Mouse (Mus musculus): ENCODE measurements around the gene Lacc1.
"Not testable (repeated sequence)": the region's sequence is repeated elsewhere in the genome, so short reads cannot be mapped to it uniquely, and the experiment has no call there.

The Lacc1 gene

DNA sequence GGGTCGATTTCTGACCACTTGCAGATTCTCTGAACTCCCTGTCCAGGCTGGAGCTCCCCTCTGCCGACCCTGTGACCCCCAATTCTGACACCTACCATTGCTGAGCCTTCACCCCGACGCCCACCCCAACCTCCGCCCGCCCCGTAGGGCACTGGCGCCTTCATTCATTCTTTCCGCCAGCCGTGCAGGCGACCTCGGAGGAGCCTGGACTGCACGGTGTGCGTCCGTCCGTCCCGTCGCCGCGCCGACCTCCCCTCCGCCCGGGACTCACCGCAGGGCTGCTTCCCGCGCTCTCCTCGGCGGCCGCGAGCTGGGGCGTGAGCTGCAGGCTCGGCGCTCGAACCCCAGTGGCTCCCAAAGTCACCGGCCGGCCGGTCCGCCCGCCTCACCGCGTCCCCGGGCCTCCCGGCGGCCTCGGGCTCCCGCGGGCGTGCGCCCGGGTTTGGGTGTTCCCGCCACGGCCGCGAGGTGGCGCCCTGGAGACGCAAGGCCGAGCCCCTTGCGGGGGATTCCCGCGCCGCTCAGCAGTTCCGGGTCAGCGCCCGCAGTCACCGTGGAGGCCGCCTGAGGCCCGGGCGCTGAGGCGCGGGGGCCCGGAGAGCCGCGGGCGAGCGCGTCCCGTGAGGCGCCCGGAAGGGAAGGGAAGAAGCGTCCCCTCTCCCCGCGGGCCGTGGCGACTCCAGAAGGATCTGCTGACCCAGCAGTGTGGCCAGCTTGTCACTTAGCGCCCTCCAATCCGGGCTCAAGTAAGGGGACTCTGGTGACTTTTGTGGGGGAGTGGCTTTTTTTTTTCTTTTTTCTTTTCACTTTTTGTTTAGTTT, at the start of gene Lacc1, which contains the start of gene Ccdc122:
Gene Lacc1, minus strand, starts transcription at position 679 of the 821 bp plus-strand sequence.
Gene Ccdc122, plus strand, starts transcription at position 547 of the 821 bp plus-strand sequence.
- DNase-seq (ENCODE audit: low spot score): peak; percentile 84

DNA sequence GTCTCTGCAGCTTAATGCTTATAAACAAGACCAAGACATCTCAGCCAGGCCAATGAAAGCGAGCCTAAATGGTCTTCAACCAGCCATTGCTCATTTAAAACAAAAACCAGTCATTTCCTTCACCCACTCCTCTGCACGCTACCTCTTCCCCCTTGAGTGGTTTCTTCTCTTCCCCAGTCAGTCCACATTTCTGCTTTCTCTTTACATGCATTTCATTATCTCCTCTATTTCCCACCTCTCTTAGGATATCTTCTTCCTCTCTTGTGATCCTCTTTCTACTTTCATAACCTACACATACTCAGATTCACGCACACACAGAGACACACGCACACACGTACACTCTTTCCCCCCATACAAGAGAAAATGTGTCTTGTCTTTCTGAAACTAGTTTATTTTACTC, 44.5 kb upstream of the Lacc1 start:
- DNase-seq (ENCODE audit: low spot score): no peak

DNA sequence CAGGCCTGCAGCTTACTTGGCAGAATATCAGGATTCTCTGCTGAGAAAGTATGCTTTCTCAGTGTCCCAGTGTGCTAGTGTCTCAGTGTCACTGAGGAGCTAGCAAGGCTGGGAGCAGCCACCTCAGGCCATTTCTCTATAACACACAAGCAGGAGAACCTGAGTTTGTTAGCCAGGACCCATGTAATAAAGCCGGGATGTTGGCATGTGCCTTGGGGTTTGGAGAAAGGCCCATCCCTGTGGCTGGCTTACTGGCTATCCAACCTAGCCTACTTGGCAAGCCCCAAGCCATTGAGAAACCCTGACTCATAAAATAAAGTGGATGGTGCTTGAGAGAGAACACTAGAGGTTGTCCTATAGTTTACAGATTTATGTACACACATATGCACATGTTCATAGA, 32.7 kb upstream of the Lacc1 start:
- DNase-seq (ENCODE audit: low spot score): no peak

DNA sequence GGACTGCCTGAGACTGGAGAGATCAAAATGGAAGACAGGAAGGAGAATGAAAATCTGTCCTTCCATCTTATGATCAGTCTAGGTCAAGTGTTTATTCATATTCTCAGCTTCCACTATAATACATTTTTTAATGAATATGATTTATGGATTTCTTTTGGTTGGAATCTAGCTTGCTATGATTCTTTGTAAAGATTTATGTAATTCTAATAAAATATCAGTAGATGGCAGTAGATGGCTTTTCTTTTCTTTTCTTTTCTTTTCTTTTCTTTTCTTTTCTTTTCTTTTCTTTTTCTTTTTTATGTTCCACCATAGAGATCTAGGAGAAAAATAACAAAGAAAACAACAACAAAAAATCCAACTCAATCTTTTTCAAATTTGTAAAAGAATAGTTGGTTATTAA, 16.6 kb upstream of the Lacc1 start:
- no peak for DNase-seq (ENCODE audit: low spot score)

DNA sequence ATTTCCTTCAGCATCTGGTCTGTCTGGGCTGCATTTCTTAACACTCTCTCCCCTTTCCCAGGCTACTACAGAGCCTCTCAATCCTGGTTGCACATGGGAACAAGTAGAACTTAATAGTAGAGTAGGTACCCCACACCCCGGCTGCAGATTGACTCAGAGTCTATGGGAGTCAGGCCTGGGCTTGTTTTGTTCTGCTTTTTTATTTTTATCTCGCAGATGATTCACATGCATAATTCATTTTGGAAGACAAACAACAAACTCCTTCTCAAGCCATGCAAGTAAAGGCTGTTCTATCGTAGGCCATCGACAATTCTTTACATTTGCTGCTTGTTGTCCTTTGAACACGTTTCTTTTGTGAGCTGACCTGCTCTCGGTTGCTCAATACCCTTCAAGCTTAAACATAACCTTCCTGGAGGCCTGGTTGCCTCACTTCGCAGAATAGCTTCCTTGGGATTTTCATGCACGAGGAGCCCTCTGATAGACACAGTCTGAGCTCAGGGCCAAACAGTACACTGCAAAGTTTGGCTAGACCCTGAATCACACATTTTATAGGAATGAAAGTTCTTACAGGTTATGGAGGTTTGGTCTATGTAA, 1.2 kb upstream of the Lacc1 start:
- DNase-seq (ENCODE audit: low spot score): no peak

DNA sequence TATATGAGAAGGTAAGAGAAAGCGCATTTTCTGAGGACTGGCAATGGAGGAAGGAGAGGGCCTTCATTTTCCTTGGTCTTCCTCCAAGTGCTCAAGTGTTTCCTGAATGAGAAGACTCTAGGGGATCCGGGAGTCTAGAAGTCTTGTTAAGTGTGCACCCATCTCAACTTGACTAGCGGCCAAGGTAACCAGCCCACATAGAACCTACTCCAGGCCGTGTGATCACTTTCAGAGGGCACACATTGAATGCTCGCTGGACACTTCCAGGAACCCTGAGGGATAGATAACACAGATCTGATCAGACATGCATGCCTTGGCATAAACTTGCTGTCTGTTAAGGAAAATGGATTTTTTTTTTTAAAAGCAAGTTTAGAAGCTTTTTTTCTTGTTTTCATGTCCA, 626 bp upstream of the Lacc1 start:
- no peak for DNase-seq (ENCODE audit: low spot score)

DNA sequence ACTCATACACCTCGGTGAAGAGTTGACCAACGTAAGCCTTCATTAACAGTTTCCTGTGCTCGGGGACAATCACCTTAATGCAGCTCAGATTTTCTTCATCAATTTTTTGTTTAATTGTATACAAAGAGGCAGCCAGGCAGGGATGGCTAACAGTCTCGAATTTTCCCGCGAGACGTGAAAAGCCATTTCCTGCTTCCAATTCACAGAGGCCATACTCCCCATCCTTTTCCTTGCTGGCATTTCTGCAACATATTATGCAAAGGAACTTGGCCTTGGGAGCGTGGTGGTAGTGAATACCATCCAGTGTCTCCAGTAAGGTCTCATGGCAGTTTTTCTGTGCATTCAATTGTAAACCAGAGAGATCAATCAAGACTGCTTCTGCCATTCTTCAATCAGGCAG, 1.7 kb downstream of the Lacc1 start:
- no peak for DNase-seq (ENCODE audit: low spot score)

DNA sequence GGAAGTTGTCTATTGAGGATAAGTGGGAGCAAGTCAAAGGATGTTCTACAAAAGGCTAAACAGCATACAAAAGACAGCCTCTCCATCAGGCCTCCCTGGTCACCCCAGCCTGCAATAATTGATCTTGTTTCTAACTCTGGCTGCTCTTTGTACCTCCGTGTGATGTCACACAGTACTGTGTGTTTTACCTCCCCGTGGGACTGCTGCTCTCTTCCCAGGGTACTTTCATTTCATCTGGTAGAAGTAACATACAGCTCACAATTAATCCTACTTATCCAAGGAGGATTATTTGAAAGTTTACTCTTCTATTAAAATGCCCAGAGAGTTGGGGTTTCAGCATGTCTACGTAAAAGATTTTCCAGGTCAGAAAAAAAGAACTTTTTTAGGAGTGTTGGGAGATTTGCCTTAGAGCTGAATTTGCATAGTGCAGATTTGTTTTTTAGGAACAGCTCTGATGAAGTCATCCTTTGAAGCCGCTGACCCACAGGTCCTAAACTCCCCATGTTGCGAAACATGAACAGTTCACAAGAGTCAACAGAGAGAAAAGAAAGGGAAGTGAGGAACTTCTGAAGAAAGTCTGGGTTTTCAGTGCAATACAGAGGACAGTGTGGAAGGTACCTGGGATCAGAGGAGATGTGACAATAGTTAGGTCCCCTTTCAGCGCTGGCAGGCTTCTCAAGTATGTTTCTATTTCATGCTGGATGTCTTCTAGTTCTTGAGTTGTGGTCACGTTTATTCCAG, 2.4 kb downstream of the Lacc1 start:
- DNase-seq (ENCODE audit: low spot score): no peak

DNA sequence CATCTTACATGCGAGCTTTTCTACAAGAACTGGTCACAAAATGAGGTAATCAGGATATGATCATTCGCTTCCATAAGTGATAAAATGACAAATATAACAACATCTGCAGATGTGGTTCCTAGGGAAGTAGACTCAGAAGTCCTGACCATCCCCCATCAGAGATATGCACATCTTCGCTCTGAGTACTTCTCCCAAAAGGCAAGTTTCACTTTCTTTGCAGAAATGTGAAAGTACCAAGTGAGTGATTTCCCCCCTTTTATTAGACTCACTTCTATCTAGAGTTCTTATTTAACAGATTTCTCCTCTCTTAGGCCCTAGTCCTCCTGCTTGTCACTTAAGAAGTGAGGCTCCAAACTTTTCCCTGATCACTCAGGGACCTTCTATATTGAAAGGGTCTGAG, 3.3 kb downstream of the Lacc1 start:
- no peak for DNase-seq (ENCODE audit: low spot score)

DNA sequence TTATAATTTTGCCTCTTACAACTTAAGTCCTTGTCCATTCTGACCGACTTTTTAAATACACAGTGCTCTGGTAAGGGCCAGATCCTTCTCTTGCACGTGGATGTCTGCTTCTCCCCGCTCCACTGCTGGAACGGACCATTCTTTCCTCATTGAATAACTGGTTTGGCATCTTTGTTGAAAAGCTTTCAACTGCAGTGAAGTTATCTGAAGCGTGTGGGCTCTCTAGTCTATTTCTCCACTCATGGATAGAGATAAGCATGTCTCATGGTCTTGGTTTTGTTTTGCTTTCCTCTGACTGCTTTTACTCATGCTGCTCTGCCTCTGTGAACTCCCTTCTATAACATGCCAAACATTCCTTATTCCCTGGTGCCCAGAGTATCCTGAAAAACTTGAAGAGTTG, 4.3 kb downstream of the Lacc1 start:
- DNase-seq (ENCODE audit: low spot score): no peak

DNA sequence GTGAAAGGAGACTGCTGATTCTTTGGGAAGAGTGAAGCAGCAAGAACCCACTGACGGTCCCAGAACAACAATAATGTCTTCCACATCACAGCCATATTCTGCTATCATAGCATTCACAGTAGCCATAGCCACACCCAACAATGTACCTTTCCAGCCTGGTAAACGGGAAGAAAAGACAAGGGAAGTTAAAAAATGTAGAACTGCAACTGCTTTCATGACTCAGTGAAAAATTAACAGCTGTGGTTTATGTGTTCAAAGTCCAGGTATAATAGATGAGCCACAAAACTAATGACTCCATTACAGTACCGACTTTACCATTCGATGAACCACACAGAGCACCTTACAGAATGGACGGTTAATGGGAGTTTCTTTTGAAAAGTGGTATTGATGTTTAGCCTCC, 5.9 kb downstream of the Lacc1 start:
- DNase-seq (ENCODE audit: low spot score): no peak

DNA sequence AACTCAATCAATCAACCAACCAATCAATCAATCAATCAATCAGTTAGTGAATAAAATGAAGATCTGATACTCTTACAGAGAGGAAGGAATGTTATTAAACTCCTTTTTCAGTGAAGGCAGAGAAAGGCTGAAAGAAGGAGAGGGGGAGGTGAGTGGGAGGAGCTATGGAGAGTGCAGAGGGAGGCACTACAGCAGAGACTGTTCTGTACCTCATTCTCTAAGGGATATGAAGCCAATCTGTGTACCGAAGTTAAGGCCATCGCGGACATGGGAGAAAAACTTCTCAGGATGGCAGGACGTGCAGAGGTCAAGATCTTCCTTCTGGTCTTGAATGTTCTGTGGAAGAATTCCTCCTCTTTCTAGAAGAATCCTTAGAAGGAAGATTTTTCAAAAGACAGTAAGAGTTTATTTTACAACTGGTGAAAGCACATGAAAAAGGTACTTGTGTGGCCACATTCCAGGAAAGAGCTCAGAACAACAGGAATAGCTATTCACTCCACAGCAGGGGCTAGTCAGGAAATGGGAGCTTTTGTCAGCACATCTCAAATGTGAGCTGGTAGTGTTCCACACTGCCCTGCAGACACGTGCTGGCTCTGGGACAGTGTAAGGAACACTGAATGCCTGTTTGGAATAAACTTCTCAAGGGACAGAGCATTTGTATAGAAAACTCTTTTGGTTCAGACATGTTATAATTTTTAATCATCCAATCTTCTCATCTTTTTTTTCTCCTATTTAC, 7.2 kb downstream of the Lacc1 start:
- DNase-seq (ENCODE audit: low spot score): no peak

DNA sequence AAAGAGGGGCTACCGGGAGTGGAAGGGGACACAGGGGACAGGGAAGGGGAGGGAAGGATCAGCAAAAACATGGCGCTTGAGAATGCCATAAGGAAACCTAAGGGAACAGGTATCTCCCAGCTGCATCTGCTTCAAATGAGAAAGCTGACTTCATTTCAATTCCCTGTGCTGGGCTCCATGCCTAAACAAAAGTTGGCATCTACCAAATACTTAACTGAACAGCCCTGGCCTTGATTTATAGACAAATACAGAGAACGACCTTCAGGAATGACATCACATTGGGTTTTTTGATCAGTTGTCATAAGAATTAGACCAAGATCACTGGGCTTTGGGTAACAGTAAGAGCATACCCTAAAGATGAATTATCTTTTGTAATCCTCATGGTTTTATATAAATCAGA, 12.2 kb downstream of the Lacc1 start:
- no peak for DNase-seq (ENCODE audit: low spot score)

DNA sequence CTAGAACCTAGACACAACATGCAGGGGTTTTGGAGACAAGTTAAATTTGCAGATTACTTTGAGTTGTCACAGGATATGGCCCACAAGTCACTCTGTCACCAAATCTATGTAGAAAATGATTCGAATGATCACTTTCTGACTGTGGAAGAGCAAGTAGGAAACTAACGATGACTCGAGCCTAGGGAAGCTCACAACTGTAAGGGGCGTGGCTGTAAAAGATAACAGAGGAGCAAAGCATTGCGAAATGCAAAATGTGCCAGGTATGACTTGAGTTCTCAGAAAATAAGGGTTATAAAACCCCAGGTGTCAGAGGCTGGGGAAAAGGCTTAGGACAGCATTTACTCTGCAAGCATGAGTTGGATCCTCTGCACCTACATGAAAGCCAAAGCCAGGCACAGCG, 19.5 kb downstream of the Lacc1 start:
- DNase-seq (ENCODE audit: low spot score): no peak

DNA sequence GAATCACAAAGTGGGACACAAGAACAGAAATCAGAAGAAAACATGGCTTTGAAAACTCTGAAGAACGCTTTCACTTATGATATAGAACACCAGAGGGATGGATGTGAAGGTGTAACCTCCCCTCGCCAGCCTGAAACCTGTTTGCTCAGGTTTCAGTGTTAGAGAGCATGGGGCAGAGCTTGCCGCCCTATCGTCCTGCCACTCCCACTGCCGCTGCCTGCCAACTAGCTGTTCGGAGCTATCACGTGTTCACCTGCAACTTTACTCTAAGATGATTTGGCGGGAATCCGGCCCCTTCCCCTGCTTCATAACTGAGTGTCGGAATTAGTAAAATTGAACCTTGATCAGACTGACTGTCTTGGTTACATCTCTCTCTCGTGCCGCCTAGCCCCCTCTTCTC, 19.9 kb downstream of the Lacc1 start:
- DNase-seq (ENCODE audit: low spot score): not testable (repeated sequence)

DNA sequence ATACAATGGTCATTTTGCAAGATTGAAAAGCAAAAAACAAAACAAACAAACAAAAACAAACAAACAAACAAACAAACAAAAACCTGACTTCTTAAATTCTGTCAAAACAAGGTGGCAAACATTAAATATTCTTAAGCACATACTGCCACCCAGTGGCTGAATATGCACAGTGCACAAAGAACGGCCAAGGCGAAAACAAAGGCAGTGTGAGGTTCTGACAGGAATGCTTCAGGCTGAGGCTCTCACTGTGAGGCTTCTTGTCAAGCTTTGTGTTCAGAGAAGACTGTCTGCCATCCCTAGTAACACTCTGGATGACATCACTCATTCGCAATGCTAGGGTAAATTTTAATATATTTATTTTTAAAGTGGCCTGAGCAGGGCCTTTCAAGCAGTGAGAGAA, 24.9 kb downstream of the Lacc1 start:
- DNase-seq (ENCODE audit: low spot score): peak; percentile 67

DNA sequence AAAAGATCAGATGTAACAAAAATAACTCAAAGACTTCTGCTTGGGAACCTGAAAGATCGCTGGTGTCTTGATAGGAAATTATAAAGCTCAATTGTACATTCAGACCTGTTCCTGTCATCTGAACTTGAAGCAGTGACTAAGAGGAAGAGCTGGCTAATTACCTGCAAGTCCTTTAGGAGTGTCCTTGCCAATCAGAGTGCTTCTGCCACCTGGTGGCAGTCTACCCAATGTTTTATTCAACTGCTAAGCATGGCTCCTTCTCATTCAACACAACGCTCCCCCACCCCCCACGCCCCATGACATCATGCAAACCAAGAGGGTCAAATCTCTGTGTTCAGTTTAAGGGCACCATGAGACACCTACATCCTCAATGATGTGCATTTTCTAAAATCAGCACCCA, 28.5 kb downstream of the Lacc1 start:
- DNase-seq (ENCODE audit: low spot score): peak; percentile 56

DNA sequence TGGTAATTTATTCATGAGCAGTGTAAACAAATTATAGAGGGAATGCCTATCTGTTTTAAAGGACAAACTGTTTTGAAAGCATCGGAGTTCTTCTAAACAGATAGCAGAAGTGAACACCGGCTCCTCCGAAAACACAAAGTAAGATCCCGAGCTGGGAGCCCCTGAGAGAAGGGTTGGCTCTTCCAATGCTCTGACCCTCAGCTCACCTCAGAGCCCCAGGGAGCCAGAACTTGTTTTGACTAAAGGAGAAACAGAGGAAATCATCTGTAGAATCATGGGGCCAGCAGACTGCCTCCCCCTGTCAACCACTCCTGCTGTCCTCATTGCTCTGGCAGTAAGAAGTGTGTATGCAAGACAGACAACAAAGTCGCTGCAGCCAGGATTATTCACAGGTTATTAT, 31.1 kb downstream of the Lacc1 start:
- DNase-seq (ENCODE audit: low spot score): no peak

DNA sequence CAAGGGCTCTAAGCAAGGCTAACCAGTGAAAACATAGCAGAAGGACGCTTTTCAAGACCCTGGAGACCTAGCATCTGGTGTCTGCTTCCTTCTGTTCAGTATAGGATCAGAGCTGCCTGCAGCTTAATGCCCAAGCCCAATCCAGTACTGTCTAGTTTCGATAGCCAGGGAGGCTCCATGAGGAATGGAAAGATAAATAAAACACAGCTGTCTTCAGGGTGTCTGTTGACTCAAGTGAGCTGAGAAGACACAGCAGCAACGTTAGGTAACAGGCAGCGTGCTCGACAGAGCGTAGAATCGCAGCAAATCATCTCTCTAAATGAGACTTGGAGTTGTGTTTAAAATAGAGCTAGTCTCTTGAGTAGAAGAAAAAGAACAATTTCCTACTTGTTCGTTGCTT, 32.0 kb downstream of the Lacc1 start:
- no peak for DNase-seq (ENCODE audit: low spot score)

DNA sequence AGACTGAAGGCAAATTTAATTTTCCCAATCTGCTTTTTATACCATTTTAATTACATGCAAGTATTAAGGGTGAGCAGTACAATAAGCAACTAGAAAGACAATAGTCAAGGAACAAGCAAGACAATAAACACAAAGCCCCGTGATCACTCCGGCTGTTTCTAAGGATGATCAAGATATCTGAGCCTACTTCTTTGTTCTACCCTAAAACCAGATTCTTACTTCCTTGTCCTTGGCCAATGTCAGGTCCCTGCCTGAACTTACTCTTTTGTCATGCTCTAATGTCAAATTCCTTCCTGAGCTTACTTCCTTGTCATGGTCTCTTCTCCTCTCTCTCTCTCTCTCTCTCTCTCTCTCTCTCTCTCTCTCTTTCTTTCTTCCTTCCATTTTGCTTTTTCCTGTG, 46.4 kb downstream of the Lacc1 start:
- DNase-seq (ENCODE audit: low spot score): not testable (repeated sequence)

DNA sequence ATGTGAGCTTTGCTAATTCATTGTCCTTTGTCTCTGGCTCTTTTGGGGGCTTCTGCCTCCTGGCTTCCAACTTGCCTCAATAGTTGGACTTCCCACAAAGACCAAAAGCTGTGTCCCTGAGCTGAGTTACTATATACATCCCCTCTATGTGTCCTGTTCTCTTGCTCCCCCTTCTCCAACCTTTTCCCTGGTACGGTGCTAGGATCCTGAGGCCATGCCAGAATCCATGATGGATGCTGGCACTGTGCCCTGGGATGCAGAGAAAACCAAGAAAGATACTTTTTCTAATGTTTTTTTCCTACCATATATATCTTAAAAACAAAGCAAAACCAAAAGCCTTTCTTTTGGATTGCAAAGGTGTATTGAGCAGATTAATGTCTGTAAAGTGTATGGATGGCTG, 54.9 kb downstream of the Lacc1 start:
- DNase-seq (ENCODE audit: low spot score): no peak

DNA sequence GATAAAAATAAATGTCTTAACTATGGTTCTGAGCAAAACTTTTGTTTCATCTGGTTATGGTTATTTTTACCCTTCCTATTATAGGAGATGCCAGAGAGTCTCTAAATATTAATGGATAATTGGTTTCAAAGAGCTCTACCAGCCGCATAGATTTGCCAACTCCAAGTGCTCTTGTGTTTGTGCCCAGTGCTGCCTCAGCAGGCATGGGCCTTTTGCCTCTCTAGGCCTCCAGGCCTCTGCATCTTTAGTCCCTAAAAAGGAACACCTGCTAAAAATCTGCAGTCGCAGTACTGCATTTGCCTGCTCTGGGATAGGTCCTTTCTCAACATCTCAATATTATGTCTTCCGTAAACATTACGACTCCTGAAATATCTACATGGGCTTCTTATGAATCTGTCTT, 55.5 kb downstream of the Lacc1 start:
- no peak for DNase-seq (ENCODE audit: low spot score)

Data from ovary, postnatal 14 days (tissue).